In genomic region chr3:55451035-55451434, GRCm38 (mm10) we compare ENCODE assay signal across 31 mouse cellular contexts. TPM values are rescaled to one million over a fixed set of nuclear protein-coding genes. Genes with fewer than 3 reads are reported as not detected.
DNase-seq lines count a peak whose midpoint lies in the region; ATAC-seq lines count a peak whose summit lies in the region.
"Had no signal": no experiment of that assay in that cellular context is flagged by ENCODE, and none has a peak within 500 bp of the region (broad histone marks: within the 10 kb centered on the region; RNA-seq: fewer than 3 reads in every experiment).

No protein-coding gene starts in this region.

- DNase-seq in layer of hippocampus, adult 11-12 months (ENCODE audit: low spot score), result peak; percentile 65
- DNase-seq in layer of hippocampus, adult 9-10 months (ENCODE audit: low spot score), result no peak
- peak; percentile 77 for DNase-seq in right cerebral cortex, adult 18-20 months
- DNase-seq in right cerebral cortex, postnatal 4 days, result no peak
- peak; percentile 71 to 81 for DNase-seq in right cerebral cortex, postnatal 10 days (ENCODE audit: low spot score in 2 of 2)
- no peak for DNase-seq in hindbrain, embryonic 10.5 days (ENCODE audit: low spot score)
- DNase-seq: adrenal gland, adult 2 months; cerebellum, adult 11-12 months; cerebellum, postnatal 14 days; gastrocnemius, postnatal 36 days; kidney, adult 11 months; liver; lung, postnatal 36 days; midbrain, embryonic 14.5 days; retina, postnatal 1 day; spleen, adult 18-20 months; thymus, postnatal 14 days had no signal

- H3K9ac ChIP-seq in midbrain, embryonic 13.5 days (replicated peaks), result no peak overlapping the region
- H3K9ac ChIP-seq: embryonic facial prominence, embryonic 12.5 days; hindbrain, embryonic 13.5 days; liver, embryonic 15.5 days; lung, embryonic 15.5 days had no signal

- no peaks in the 10 kb centered on the region for H3K27me3 ChIP-seq in midbrain, embryonic 13.5 days
- H3K27me3 ChIP-seq in hindbrain, embryonic 10.5 days (ENCODE audit: insufficient read depth, poor library complexity, severe bottlenecking), result no peaks in the 10 kb centered on the region
- H3K27me3 ChIP-seq: embryonic facial prominence, embryonic 12.5 days; hindbrain, embryonic 13.5 days; liver, embryonic 15.5 days; lung, embryonic 15.5 days; megakaryocyte, embryonic 14.5 days had no signal

- peaks cover 20% of the 10 kb centered on the region for H3K36me3 ChIP-seq in midbrain, embryonic 13.5 days
- no peaks in the 10 kb centered on the region for H3K36me3 ChIP-seq in hindbrain, embryonic 10.5 days
- H3K36me3 ChIP-seq: embryonic facial prominence, embryonic 12.5 days; limb, embryonic 10.5 days; liver, embryonic 15.5 days; lung, embryonic 15.5 days had no signal

- 96% methylated on average over 14 of the region's 14 CpGs for WGBS in midbrain, embryonic 13.5 days
- WGBS in hindbrain, embryonic 10.5 days, result 94% methylated on average over 14 of the region's 14 CpGs

- no peaks in the 10 kb centered on the region for H3K4me1 ChIP-seq in midbrain, embryonic 13.5 days (replicated peaks)
- no peaks in the 10 kb centered on the region for H3K4me1 ChIP-seq in hindbrain, embryonic 10.5 days (replicated peaks)
- H3K4me1 ChIP-seq: liver, embryonic 15.5 days; lung, embryonic 15.5 days; megakaryocyte, embryonic 14.5 days had no signal

- no peak for ATAC-seq in midbrain, embryonic 13.5 days

- H3K9me3 ChIP-seq in midbrain, embryonic 13.5 days, result no peaks in the 10 kb centered on the region
- H3K9me3 ChIP-seq in hindbrain, embryonic 10.5 days, result no peaks in the 10 kb centered on the region
- H3K9me3 ChIP-seq: embryonic facial prominence, embryonic 12.5 days; hindbrain, embryonic 13.5 days; limb, embryonic 10.5 days; liver, embryonic 15.5 days; lung, embryonic 15.5 days had no signal

- no peak overlapping the region for H3K27ac ChIP-seq in midbrain, embryonic 13.5 days
- no peak overlapping the region for H3K27ac ChIP-seq in hindbrain, embryonic 10.5 days
- H3K27ac ChIP-seq: embryonic facial prominence, embryonic 12.5 days; hindbrain, embryonic 13.5 days; limb, embryonic 10.5 days; liver, embryonic 15.5 days; lung, embryonic 15.5 days had no signal

- H3K4me2 ChIP-seq in midbrain, embryonic 13.5 days (replicated peaks), result no peak overlapping the region
- H3K4me2 ChIP-seq: embryonic facial prominence, embryonic 12.5 days; hindbrain, embryonic 13.5 days; liver, embryonic 15.5 days; lung, embryonic 15.5 days had no signal

- H3K4me3 ChIP-seq in midbrain, embryonic 13.5 days (replicated peaks), result no peak overlapping the region
- no peak overlapping the region for H3K4me3 ChIP-seq in hindbrain, embryonic 10.5 days
- H3K4me3 ChIP-seq: embryonic facial prominence, embryonic 12.5 days; hindbrain, embryonic 13.5 days; limb, embryonic 10.5 days; liver, embryonic 15.5 days; lung, embryonic 15.5 days; megakaryocyte, embryonic 14.5 days had no signal

RNA-seq across cellular contexts. Expression of gene Gm21954, which starts 21.0 kb away (rescaled TPM):
- polyA plus RNA-seq in midbrain, embryonic 13.5 days (2015; fragmentation: Nextera tagmentation; extraction: Ambion mirVana), result not detected in 2 replicates
- polyA plus RNA-seq in hindbrain, embryonic 10.5 days (2016; fragmentation: Nextera tagmentation; extraction: Ambion mirVana), result not detected in 2 replicates
- polyA plus RNA-seq: adrenal gland, adult 2 months; C2C12; embryonic facial prominence, embryonic 12.5 days; forebrain, embryonic 11.5 days; heart, embryonic 14.5 days; hindbrain, embryonic 13.5 days; kidney, embryonic 16.5 days; large intestine, adult 2 months; limb, embryonic 10.5 days; liver, embryonic 15.5 days; lung, embryonic 15.5 days; midbrain, embryonic 14.5 days; neural tube, embryonic 11.5 days; testis, adult 2 months had no signal

Comparison
In these comparisons a context has a peak if more than half of its experiments do, and no peak if none do; other contexts are left out.
1. DNase-seq: peak in layer of hippocampus, adult 11-12 months (single experiment), right cerebral cortex, adult 18-20 months (single experiment) and right cerebral cortex, postnatal 10 days (2 of 2); none in layer of hippocampus, adult 9-10 months (single experiment), right cerebral cortex, postnatal 4 days (single experiment) and hindbrain, embryonic 10.5 days (single experiment).